Mouse (Mus musculus): ENCODE measurements at regions not wholly inside any gene's neighbourhood (a gene's known extent, or its start where the extent isn't known, plus 50 kb on each side); places are given as distances from the start of the nearest gene placed in this dataset.
A peak's percentile ranks its signal among the peaks of the same experiment; 100 is the strongest.

GRCm38 (mm10) chr15:36719241-36719640 is 288.3 kb downstream of the Zfp706 start:
- no peak overlapping the region for H3K4me3 ChIP-seq (ENCODE audit: insufficient read depth, low read length)
- TF ChIP-seq POLR2A (IDR thresholded peaks at IDR 0.05; ENCODE audit: low read depth, low read length) = no peak
- TF ChIP-seq CTCF (IDR thresholded peaks at IDR 0.05; ENCODE audit: borderline replicate concordance, insufficient read depth, low read length) = no peak
- peaks cover 4% of the 10 kb centered on the region for H3K4me1 ChIP-seq (ENCODE audit: control insufficient read depth, insufficient read depth, low read length)
- H3K27ac ChIP-seq (ENCODE audit: insufficient read depth, low read length) = no peak overlapping the region

- Histone ChIP-seq H3K4me1 (ENCODE audit: control insufficient read depth, insufficient read depth, low read length) (peaks cover 4% of the 10 kb centered on the region), H3K4me3 (ENCODE audit: insufficient read depth, low read length) (no peak overlapping the region), H3K27ac (ENCODE audit: insufficient read depth, low read length) (no peak overlapping the region)
- TF ChIP-seq POLR2A (IDR thresholded peaks at IDR 0.05; ENCODE audit: low read depth, low read length) (no peak), CTCF (IDR thresholded peaks at IDR 0.05; ENCODE audit: borderline replicate concordance, insufficient read depth, low read length) (no peak)
Measured at GRCm38 (mm10) chr15:36717835-36718234, 289.7 kb downstream of the Zfp706 start.

- Histone ChIP-seq H3K4me1 (ENCODE audit: control insufficient read depth, insufficient read depth, low read length) (no peaks in the 10 kb centered on the region), H3K4me3 (ENCODE audit: insufficient read depth, low read length) (no peak overlapping the region), H3K27ac (ENCODE audit: insufficient read depth, low read length) (no peak overlapping the region)
- TF ChIP-seq CTCF (IDR thresholded peaks at IDR 0.05; ENCODE audit: borderline replicate concordance, insufficient read depth, low read length) (no peak), POLR2A (IDR thresholded peaks at IDR 0.05; ENCODE audit: low read depth, low read length) (no peak)
Measured at GRCm38 (mm10) chr15:36716686-36717038, 290.9 kb downstream of the Zfp706 start.

DNA sequence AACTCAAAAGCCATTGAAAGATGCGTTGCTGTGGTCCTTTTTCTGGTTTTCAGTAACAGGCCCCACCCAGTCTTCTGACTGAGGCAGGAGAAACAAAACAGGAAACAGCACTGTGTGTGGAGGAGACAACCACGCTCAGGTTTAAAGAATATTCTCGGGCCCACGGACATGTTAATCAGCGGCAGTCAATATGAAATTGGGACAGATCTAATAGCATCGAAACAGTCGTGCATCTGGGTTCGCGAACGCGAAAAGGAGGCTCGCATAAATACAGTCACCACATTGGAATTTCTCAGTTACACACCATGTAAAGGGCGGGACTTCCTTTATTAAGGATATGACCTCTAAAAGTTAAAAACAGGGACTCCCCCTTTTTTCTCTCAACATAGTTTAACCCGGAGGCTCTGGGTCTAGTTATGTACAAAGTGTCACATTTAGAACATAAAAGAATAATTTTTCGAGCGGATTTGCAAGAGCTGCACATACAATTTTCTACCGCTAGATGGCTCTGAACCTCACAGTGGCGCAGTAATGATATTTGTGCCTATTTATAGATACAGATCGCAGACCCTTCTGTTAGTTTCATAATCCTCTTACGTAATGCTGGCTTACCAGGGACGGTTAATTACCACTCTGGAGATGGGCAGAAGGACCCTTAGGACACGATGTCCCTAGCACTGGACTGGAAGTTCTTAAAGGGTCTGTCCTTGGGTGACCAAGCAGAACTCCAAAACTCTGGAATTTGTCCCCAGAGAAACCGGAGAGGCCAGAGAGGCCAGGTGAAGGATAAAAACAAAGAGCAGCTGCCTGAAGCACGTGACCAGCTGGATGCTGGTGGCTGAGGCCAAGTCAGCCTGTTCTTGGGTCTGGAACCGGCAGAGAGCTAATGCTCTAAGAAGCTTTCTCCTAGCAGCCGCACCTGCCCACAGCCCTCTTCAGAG is 291.6 kb downstream of the Zfp706 start:
- Histone ChIP-seq H3K4me1 (ENCODE audit: control insufficient read depth, insufficient read depth, low read length) (no peaks in the 10 kb centered on the region), H3K4me3 (ENCODE audit: insufficient read depth, low read length) (peak overlapping the region; percentile 10), H3K27ac (ENCODE audit: insufficient read depth, low read length) (no peak overlapping the region)
- TF ChIP-seq CTCF (IDR thresholded peaks at IDR 0.05; ENCODE audit: borderline replicate concordance, insufficient read depth, low read length) = 0 out of 2 replicates have a peak, but pooled peaks have one; percentile 12
- TF ChIP-seq POLR2A (IDR thresholded peaks at IDR 0.05; ENCODE audit: low read depth, low read length) = no peak

DNA sequence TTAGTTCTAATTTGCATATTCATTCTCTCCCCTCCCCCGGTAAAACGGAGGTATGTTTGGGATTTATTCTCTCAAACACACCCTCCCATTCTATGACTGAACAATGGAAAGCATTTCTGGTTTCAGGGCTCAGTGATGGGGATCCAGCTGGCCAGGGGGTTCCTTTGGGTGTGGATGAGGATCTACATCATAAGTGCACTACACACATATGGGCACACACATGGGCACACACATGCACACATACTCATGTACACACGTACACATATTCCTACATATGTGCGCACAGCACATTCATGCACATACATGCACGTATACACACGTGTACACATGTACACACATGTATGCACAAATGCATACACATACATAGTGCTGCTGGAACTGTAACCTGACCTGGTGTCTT is 292.4 kb downstream of the Zfp706 start:
- Histone ChIP-seq H3K4me3 (ENCODE audit: insufficient read depth, low read length) (no peak overlapping the region), H3K27ac (ENCODE audit: insufficient read depth, low read length) (no peak overlapping the region), H3K4me1 (ENCODE audit: control insufficient read depth, insufficient read depth, low read length) (no peaks in the 10 kb centered on the region)
- no peak for TF ChIP-seq POLR2A (IDR thresholded peaks at IDR 0.05; ENCODE audit: low read depth, low read length)

DNA sequence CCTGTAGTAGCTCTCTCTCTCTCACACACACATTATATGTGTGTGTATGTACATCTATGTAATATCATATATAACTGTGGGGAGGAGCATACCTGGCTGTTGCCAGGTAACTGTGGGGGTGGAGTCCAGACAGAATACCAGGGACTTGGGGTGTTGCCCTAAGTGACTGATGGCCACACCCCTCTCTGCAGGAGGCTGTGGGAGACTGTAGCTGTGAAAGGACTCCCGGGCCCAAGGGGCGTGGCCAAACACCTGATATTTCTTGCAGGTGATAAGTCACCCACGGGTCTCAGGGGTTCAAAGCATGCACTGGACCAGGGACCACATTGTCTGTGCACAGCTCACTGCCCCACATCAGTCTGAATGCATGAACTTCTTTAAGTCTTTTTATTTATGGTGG is 297.8 kb downstream of the Zfp706 start:
- TF ChIP-seq CTCF (IDR thresholded peaks at IDR 0.05; ENCODE audit: borderline replicate concordance, insufficient read depth, low read length) (no peak), POLR2A (IDR thresholded peaks at IDR 0.05; ENCODE audit: low read depth, low read length) (no peak)
- no peaks in the 10 kb centered on the region for H3K4me1 ChIP-seq (ENCODE audit: control insufficient read depth, insufficient read depth, low read length)
- H3K4me3 ChIP-seq (ENCODE audit: insufficient read depth, low read length) = no peak overlapping the region
- no peak overlapping the region for H3K27ac ChIP-seq (ENCODE audit: insufficient read depth, low read length)

DNA sequence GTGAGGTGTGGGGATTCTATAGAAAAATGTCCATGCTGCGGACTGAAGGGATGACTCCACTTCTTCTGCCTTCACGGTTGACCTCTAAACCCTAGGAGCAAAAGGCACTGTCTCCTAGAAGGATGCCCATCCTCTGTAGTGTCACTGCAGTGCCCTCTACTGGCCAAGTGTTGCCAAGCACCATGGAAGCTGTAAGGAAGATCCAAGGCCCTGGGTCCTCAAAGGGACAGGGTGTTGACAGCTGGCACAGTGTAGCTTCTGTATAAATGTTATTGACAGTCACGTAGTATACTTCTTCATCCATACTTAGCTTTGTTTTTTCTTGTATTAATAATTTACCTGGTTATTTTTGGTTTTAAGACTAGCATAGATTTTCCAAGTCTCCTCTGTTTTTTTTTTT is 299.1 kb downstream of the Zfp706 start:
- no peak overlapping the region for H3K4me3 ChIP-seq (ENCODE audit: insufficient read depth, low read length)
- H3K27ac ChIP-seq (ENCODE audit: insufficient read depth, low read length) = no peak overlapping the region
- no peaks in the 10 kb centered on the region for H3K4me1 ChIP-seq (ENCODE audit: control insufficient read depth, insufficient read depth, low read length)
- TF ChIP-seq POLR2A (IDR thresholded peaks at IDR 0.05; ENCODE audit: low read depth, low read length) (no peak), CTCF (IDR thresholded peaks at IDR 0.05; ENCODE audit: borderline replicate concordance, insufficient read depth, low read length) (peak; percentile 97)

- H3K27ac ChIP-seq (ENCODE audit: insufficient read depth, low read length) = no peak overlapping the region
- TF ChIP-seq POLR2A (IDR thresholded peaks at IDR 0.05; ENCODE audit: low read depth, low read length) = no peak
- TF ChIP-seq CTCF (IDR thresholded peaks at IDR 0.05; ENCODE audit: borderline replicate concordance, insufficient read depth, low read length) = peak; percentile 98
- H3K4me3 ChIP-seq (ENCODE audit: insufficient read depth, low read length) = no peak overlapping the region
- no peaks in the 10 kb centered on the region for H3K4me1 ChIP-seq (ENCODE audit: control insufficient read depth, insufficient read depth, low read length)
Measured at GRCm38 (mm10) chr15:36705990-36706389, 301.6 kb downstream of the Zfp706 start.

- no peak overlapping the region for H3K27ac ChIP-seq (ENCODE audit: insufficient read depth, low read length)
- TF ChIP-seq POLR2A (IDR thresholded peaks at IDR 0.05; ENCODE audit: low read depth, low read length) = no peak
- no peak for TF ChIP-seq CTCF (IDR thresholded peaks at IDR 0.05; ENCODE audit: borderline replicate concordance, insufficient read depth, low read length)
Measured at GRCm38 (mm10) chr15:36705391-36705790, 302.2 kb downstream of the Zfp706 start.

GRCm38 (mm10) chr15:36701846-36702245 is 305.7 kb downstream of the Zfp706 start:
- no peaks in the 10 kb centered on the region for H3K4me1 ChIP-seq (ENCODE audit: control insufficient read depth, insufficient read depth, low read length)
- no peak overlapping the region for H3K27ac ChIP-seq (ENCODE audit: insufficient read depth, low read length)
- TF ChIP-seq CTCF (IDR thresholded peaks at IDR 0.05; ENCODE audit: borderline replicate concordance, insufficient read depth, low read length) (no peak), POLR2A (IDR thresholded peaks at IDR 0.05; ENCODE audit: low read depth, low read length) (no peak)
- no peak overlapping the region for H3K4me3 ChIP-seq (ENCODE audit: insufficient read depth, low read length)

More at GRCm38 (mm10) chr15:36705391-36705790, 302.2 kb downstream of the Zfp706 start:
- Histone ChIP-seq H3K4me3 (ENCODE audit: insufficient read depth, low read length) (no peak overlapping the region), H3K4me1 (ENCODE audit: control insufficient read depth, insufficient read depth, low read length) (no peaks in the 10 kb centered on the region)

All from embryonic fibroblast, embryonic 13.5 days (primary cell).